ENCODE assay signal across 8 mouse cellular contexts in the genomic region with DNA sequence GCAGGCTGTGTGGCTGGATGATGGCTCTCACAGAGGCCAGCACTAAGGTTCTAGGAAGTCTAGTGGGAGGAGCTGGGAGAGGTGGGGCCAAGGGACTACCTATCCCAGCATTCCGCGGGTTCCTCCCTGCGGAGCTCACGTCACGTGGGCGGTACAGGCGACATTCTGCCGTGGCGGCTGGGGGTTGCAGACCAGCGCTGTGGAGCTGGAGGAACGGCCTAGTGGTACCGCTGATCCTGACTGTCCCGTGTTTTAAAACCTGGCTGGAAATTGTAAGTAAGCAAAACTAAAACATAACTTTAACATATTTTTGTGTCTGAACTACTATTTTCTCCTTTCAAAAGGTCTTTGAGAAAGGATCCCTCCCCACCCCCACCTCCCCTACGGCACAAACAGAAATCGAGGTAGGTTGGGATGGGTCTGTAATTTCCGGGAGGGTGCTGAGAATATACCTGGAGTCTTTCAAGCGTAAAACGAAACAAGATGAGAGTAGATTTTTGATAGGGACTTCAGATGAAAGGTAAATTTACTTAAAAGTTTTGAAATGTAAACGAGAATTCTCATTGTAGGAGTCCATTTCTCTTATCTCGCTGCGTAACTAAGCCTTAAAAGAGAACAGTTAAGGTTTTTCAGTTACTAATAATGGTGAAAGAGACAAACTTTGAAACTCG. TPM values are rescaled to one million over a fixed set of nuclear protein-coding genes. Genes with fewer than 3 reads are reported as not detected.
DNase-seq lines count a peak whose midpoint lies in the region; ATAC-seq lines count a peak whose summit lies in the region.

No protein-coding gene starts in this region.

- under 1% methylated on average over 22 of the region's 22 CpGs for WGBS in heart, embryonic 14.5 days
- WGBS in liver, embryonic 12.5 days (ENCODE audit: insufficient replicate concordance), result 1% methylated on average over 22 of the region's 22 CpGs

- peak overlapping the region; percentile 65 to 68; a peak in 3 of 4 replicates for H3K27ac ChIP-seq in heart, embryonic 14.5 days (replicated peaks in 1 of 2; ENCODE audit: control insufficient read depth in 1 of 2, insufficient read depth in 1 of 2, low read depth in 2 of 2, low read length in 2 of 2)
- peak overlapping the region; percentile 88 for H3K27ac ChIP-seq in liver, embryonic 12.5 days

- peak overlapping the region; percentile 86 for H3K9ac ChIP-seq in heart, embryonic 14.5 days (ENCODE audit: low read length)
- peak overlapping the region; percentile 77 for H3K9ac ChIP-seq in liver, embryonic 12.5 days

- H3K4me1 ChIP-seq in heart, embryonic 14.5 days (ENCODE audit: control insufficient read depth in 2 of 2, insufficient read depth in 2 of 2, low read length in 2 of 2), result peaks cover 2 to 34% of the 10 kb centered on the region in 2 experiments
- peaks cover 62% of the 10 kb centered on the region for H3K4me1 ChIP-seq in liver, embryonic 12.5 days

- H3K27me3 ChIP-seq in heart, embryonic 14.5 days (ENCODE audit: control insufficient read depth, insufficient read depth, low read length), result no peaks in the 10 kb centered on the region
- no peaks in the 10 kb centered on the region for H3K27me3 ChIP-seq in liver, embryonic 12.5 days (replicated peaks)
- no peaks in the 10 kb centered on the region for H3K27me3 ChIP-seq in splenic B cell, adult 2 months (ENCODE audit: control insufficient read depth, insufficient read depth, low read length, poor library complexity, severe bottlenecking)

- no peaks in the 10 kb centered on the region for H3K9me3 ChIP-seq in heart, embryonic 14.5 days (ENCODE audit: control insufficient read depth, low read length)
- no peaks in the 10 kb centered on the region for H3K9me3 ChIP-seq in liver, embryonic 12.5 days (replicated peaks)

- peak overlapping the region; percentile 83 for H3K4me2 ChIP-seq in heart, embryonic 14.5 days (ENCODE audit: low read length)
- H3K4me2 ChIP-seq in liver, embryonic 12.5 days, result peak overlapping the region; percentile 82

- H3K36me3 ChIP-seq in heart, embryonic 14.5 days (ENCODE audit: control insufficient read depth, insufficient read depth, low read length), result peaks cover 34% of the 10 kb centered on the region
- H3K36me3 ChIP-seq in liver, embryonic 12.5 days, result peaks cover 36% of the 10 kb centered on the region
- H3K36me3 ChIP-seq in splenic B cell, adult 2 months (ENCODE audit: control insufficient read depth, insufficient read depth, low read length, poor library complexity, severe bottlenecking), result 0 out of 2 replicates have a peak, but pooled peaks cover 4% of the 10 kb centered on the region

- DNase-seq in CD8-positive naive resting alpha-beta T cell, adult 2 months (ENCODE audit: low read depth in 2 of 2, low spot score in 2 of 2), result peak; percentile 70 to 76
- DNase-seq in c-Kit-negative CD71-positive TER-119-positive erythroid progenitor cells, embryonic 14.5 days (ENCODE audit: low read depth, low spot score), result peak; percentile 90
- DNase-seq in fibroblast of lung, adult 2 months (ENCODE audit: low read depth), result peak; percentile 83
- DNase-seq in kidney, postnatal 10 days, result peak; percentile 95
- peak; percentile 88 for DNase-seq in naive thymus-derived CD4-positive, alpha-beta T cell, adult 2 months (ENCODE audit: low read depth)
- peak; percentile 88 for DNase-seq in splenic B cell, adult 2 months (ENCODE audit: low read depth, low spot score)

- ATAC-seq in heart, embryonic 14.5 days (ENCODE audit: insufficient number of reproducible peaks, insufficient read depth, low FRiP score, low read depth), result peak; percentile 79
- peak; percentile 83 for ATAC-seq in liver, embryonic 12.5 days

- H3K4me3 ChIP-seq in heart, embryonic 14.5 days (ENCODE audit: control insufficient read depth in 1 of 2, insufficient read depth in 1 of 2, low read depth in 1 of 2, low read length in 2 of 2), result peak overlapping the region; percentile 55 to 75
- peak overlapping the region; percentile 72 for H3K4me3 ChIP-seq in liver, embryonic 12.5 days

RNA-seq across cellular contexts. Expression of a gene that starts 4.6 kb away (rescaled TPM):
- 34.5 and 38.8 TPM in 2 replicates for polyA plus RNA-seq in heart, embryonic 14.5 days (2014; fragmentation: Nextera tagmentation; extraction: Ambion mirVana)
- polyA plus RNA-seq in liver, embryonic 12.5 days (2016; fragmentation: Nextera tagmentation; extraction: Ambion mirVana), result 26.4 and 27.6 TPM in 2 replicates

RNA-seq across cellular contexts. Expression of a gene that starts 5.7 kb away (rescaled TPM):
- 89.8 and 91.3 TPM in 2 replicates for polyA plus RNA-seq in heart, embryonic 14.5 days (2014; fragmentation: Nextera tagmentation; extraction: Ambion mirVana)
- 64.2 and 67.4 TPM in 2 replicates for polyA plus RNA-seq in liver, embryonic 12.5 days (2016; fragmentation: Nextera tagmentation; extraction: Ambion mirVana)

Comparison
In these comparisons a context has a peak if more than half of its experiments do, and no peak if none do; other contexts are left out.
1. Peak in every context shown above with its lines: DNase-seq, ATAC-seq, H3K4me3 ChIP-seq and H3K27ac ChIP-seq.